Mouse (Mus musculus) E14TG2a.4 (cell line): ENCODE data around the gene Ube2ql1.
A peak's percentile ranks its signal among the peaks of the same experiment; 100 is the strongest.

Source experiments
- H3K27me3 ChIP-seq: 2 replicates; pipeline ENCODE4 v1.6.1; 2014; ENCODE audit warnings: low read length, control low read depth; ENCODE audit not compliant: insufficient read depth
- H3K36me3 ChIP-seq: 2 replicates; pipeline ENCODE4 v1.6.1; 2014; ENCODE audit warnings: low read length, control low read depth; ENCODE audit not compliant: insufficient read depth
- H3K4me1 ChIP-seq: replicated peaks from 2 replicates; pipeline ENCODE4 v1.6.1; 2014; ENCODE audit warnings: low read depth, low read length, control low read depth
- H3K4me3 ChIP-seq: replicated peaks from 2 replicates; pipeline ENCODE4 v1.5.1; 2014; ENCODE audit warnings: mild to moderate bottlenecking, low read length
- H3K9me3 ChIP-seq: 2 replicates; pipeline ENCODE4 v1.6.1; 2014; ENCODE audit warnings: low read length, control low read depth
- CTCF ChIP-seq: conservative IDR thresholded peaks from 2 replicates; pipeline ENCODE4 v1.5.1; 2014; ENCODE audit warnings: low read length
- NANOG ChIP-seq: IDR thresholded peaks from 2 replicates; pipeline ENCODE4 v1.6.1; 2014; ENCODE audit warnings: borderline replicate concordance, low read length, mixed read lengths
- POU5F1 ChIP-seq: IDR thresholded peaks from 2 replicates; pipeline ENCODE4 v1.6.1; 2014; ENCODE audit warnings: low read length, borderline replicate concordance

The Ube2ql1 gene

GRCm38 (mm10) chr13:69732636-69733035, 7.1 kb downstream of the Ube2ql1 start:
- Histone ChIP-seq H3K4me3 (no peak overlapping the region), H3K4me1 (no peaks in the 10 kb centered on the region), H3K36me3 (no peaks in the 10 kb centered on the region), H3K27me3 (peaks cover 49% of the 10 kb centered on the region), H3K9me3 (peaks cover 2% of the 10 kb centered on the region; the same call in 1 of the 2 replicates)
- no peak for TF ChIP-seq NANOG
- TF ChIP-seq CTCF: no peak
- TF ChIP-seq POU5F1: no peak

GRCm38 (mm10) chr13:69725376-69725775, 14.3 kb downstream of the Ube2ql1 start:
- H3K4me3 ChIP-seq: no peak overlapping the region
- H3K27me3 ChIP-seq: peaks cover 3% of the 10 kb centered on the region; the same call in 1 of the 2 replicates
- no peaks in the 10 kb centered on the region for H3K36me3 ChIP-seq
- H3K9me3 ChIP-seq: no peaks in the 10 kb centered on the region
- no peak for TF ChIP-seq CTCF
- no peak for TF ChIP-seq POU5F1
- no peak for TF ChIP-seq NANOG
- H3K4me1 ChIP-seq: no peaks in the 10 kb centered on the region

GRCm38 (mm10) chr13:69721141-69721540, 18.5 kb downstream of the Ube2ql1 start:
- Histone ChIP-seq H3K36me3 (no peaks in the 10 kb centered on the region), H3K9me3 (no peaks in the 10 kb centered on the region), H3K4me1 (peaks cover 18% of the 10 kb centered on the region), H3K4me3 (no peak overlapping the region), H3K27me3 (no peaks in the 10 kb centered on the region)
- TF ChIP-seq NANOG (no peak), CTCF (no peak), POU5F1 (no peak)

GRCm38 (mm10) chr13:69717860-69718598, 21.7 kb downstream of the Ube2ql1 start:
- Histone ChIP-seq H3K4me3 (0 out of 2 replicates have a peak overlapping the region, but pooled peaks have one; percentile 23), H3K9me3 (no peaks in the 10 kb centered on the region), H3K4me1 (peaks cover 23% of the 10 kb centered on the region), H3K27me3 (no peaks in the 10 kb centered on the region), H3K36me3 (no peaks in the 10 kb centered on the region)
- TF ChIP-seq POU5F1: no peak

- no peaks in the 10 kb centered on the region for H3K36me3 ChIP-seq
- H3K4me1 ChIP-seq: peaks cover 10% of the 10 kb centered on the region
- H3K9me3 ChIP-seq: no peaks in the 10 kb centered on the region
- peaks cover 33% of the 10 kb centered on the region for H3K27me3 ChIP-seq
- TF ChIP-seq CTCF (no peak), POU5F1 (no peak), NANOG (no peak)
- H3K4me3 ChIP-seq: no peak overlapping the region
Observed at GRCm38 (mm10) chr13:69708236-69708635, 31.5 kb downstream of the Ube2ql1 start.

GRCm38 (mm10) chr13:69707496-69707895, 32.2 kb downstream of the Ube2ql1 start:
- H3K27me3 ChIP-seq: peaks cover 40% of the 10 kb centered on the region
- H3K4me3 ChIP-seq: no peak overlapping the region
- H3K9me3 ChIP-seq: no peaks in the 10 kb centered on the region
- TF ChIP-seq POU5F1 (no peak), CTCF (no peak), NANOG (no peak)
- H3K4me1 ChIP-seq: peaks cover 16% of the 10 kb centered on the region
- H3K36me3 ChIP-seq: no peaks in the 10 kb centered on the region

- TF ChIP-seq POU5F1 (no peak), CTCF (no peak), NANOG (no peak)
- peaks cover 16% of the 10 kb centered on the region for H3K4me1 ChIP-seq
- no peaks in the 10 kb centered on the region for H3K9me3 ChIP-seq
- no peaks in the 10 kb centered on the region for H3K36me3 ChIP-seq
- H3K4me3 ChIP-seq: no peak overlapping the region
- peaks cover 46% of the 10 kb centered on the region for H3K27me3 ChIP-seq
Observed at GRCm38 (mm10) chr13:69706919-69707318, 32.8 kb downstream of the Ube2ql1 start.

- Histone ChIP-seq H3K36me3 (no peaks in the 10 kb centered on the region), H3K27me3 (peaks cover 58% of the 10 kb centered on the region), H3K4me3 (0 out of 2 replicates have a peak overlapping the region, but pooled peaks have one; percentile 8), H3K4me1 (peaks cover 16% of the 10 kb centered on the region), H3K9me3 (no peaks in the 10 kb centered on the region)
- no peak for TF ChIP-seq CTCF
- peak; percentile 33; the same call in 1 of the 2 replicates for TF ChIP-seq NANOG
Observed at GRCm38 (mm10) chr13:69703505-69703904, 36.2 kb downstream of the Ube2ql1 start.

- TF ChIP-seq NANOG (no peak), CTCF (no peak), POU5F1 (no peak)
- H3K27me3 ChIP-seq: peaks cover 59% of the 10 kb centered on the region
- H3K4me1 ChIP-seq: peaks cover 16% of the 10 kb centered on the region
- no peaks in the 10 kb centered on the region for H3K36me3 ChIP-seq
- H3K9me3 ChIP-seq: no peaks in the 10 kb centered on the region
- H3K4me3 ChIP-seq: no peak overlapping the region
Observed at GRCm38 (mm10) chr13:69701397-69701796, 38.3 kb downstream of the Ube2ql1 start.
